Mouse (Mus musculus): Measurements from ENCODE around the gene Ankrd40. TPM values are rescaled to one million over a fixed set of nuclear protein-coding genes. Genes with fewer than 3 reads are reported as not detected.

Gene Ankrd40
- polyA plus RNA-seq, 1 experiment from 2014 or later = 27.4 TPM

DNA sequence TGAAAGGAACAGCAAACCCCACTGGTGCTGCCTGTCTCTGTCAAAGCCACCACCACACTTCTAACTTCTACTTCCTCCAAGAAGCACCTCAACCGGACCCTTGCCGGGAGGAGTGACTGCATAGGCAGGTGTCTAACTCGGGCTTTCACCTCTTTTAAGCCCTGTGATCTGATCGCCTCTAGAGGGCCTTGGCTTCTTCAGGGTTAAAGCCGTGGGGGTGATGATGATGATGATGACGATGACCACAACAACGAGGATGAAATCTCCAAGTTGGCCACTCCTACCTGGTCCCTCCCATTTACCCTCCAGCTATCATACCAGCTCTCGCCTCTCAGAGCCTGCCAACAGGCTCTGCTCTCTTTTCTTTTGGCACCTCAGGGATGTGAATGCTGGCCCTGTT lies 51.9 kb downstream of the Ankrd40 start:
- DNase-seq (ENCODE audit: low spot score, missing footprints) = no peak
- no peak overlapping the region for H3K4me3 ChIP-seq (ENCODE audit: low read depth, low read length)
- no peaks in the 10 kb centered on the region for H3K36me3 ChIP-seq (ENCODE audit: control insufficient read depth, insufficient read depth, low read length)
- H3K27ac ChIP-seq (ENCODE audit: low read depth, low read length) = no peak overlapping the region
- no peaks in the 10 kb centered on the region for H3K4me1 ChIP-seq (ENCODE audit: control insufficient read depth, insufficient read depth, low read length)
- H3K9me3 ChIP-seq (ENCODE audit: control insufficient read depth, low read length) = no peaks in the 10 kb centered on the region
- ATAC-seq (ENCODE audit: low FRiP score) = no peak
- H3K4me2 ChIP-seq = no peak overlapping the region
- WGBS = 80% methylated on average over 8 of the region's 8 CpGs
- no peak overlapping the region for H3K9ac ChIP-seq (ENCODE audit: low read length)
- H3K27me3 ChIP-seq (ENCODE audit: control insufficient read depth, insufficient read depth, low read length) = no peaks in the 10 kb centered on the region

GRCm38 (mm10) chr11:94385977-94386771 lies 58.4 kb downstream of the Ankrd40 start:
- DNase-seq (ENCODE audit: low spot score, missing footprints) = peak; percentile 85
- Histone ChIP-seq H3K9me3 (ENCODE audit: control insufficient read depth, low read length) (no peaks in the 10 kb centered on the region), H3K4me3 (ENCODE audit: low read depth, low read length) (no peak overlapping the region), H3K4me1 (ENCODE audit: control insufficient read depth, insufficient read depth, low read length) (peaks cover 10% of the 10 kb centered on the region), H3K4me2 (no peak overlapping the region; the same call in 1 of the 2 replicates), H3K9ac (ENCODE audit: low read length) (no peak overlapping the region), H3K36me3 (ENCODE audit: control insufficient read depth, insufficient read depth, low read length) (no peaks in the 10 kb centered on the region), H3K27me3 (ENCODE audit: control insufficient read depth, insufficient read depth, low read length) (no peaks in the 10 kb centered on the region), H3K27ac (ENCODE audit: low read depth, low read length) (no peak overlapping the region)
- ATAC-seq (ENCODE audit: low FRiP score) = peak; percentile 40; the same call in 1 of the 2 replicates
- 33% methylated on average over 12 of the region's 12 CpGs for WGBS

- no peaks in the 10 kb centered on the region for H3K36me3 ChIP-seq (ENCODE audit: control insufficient read depth, insufficient read depth, low read length)
- H3K27ac ChIP-seq (ENCODE audit: low read depth, low read length) = no peak overlapping the region
- peaks cover 2% of the 10 kb centered on the region; the same call in 1 of the 2 replicates for H3K27me3 ChIP-seq (ENCODE audit: control insufficient read depth, insufficient read depth, low read length)
- H3K4me1 ChIP-seq (ENCODE audit: control insufficient read depth, insufficient read depth, low read length) = peaks cover 13% of the 10 kb centered on the region
- H3K9ac ChIP-seq (ENCODE audit: low read length) = no peak overlapping the region
- no peaks in the 10 kb centered on the region for H3K9me3 ChIP-seq (ENCODE audit: control insufficient read depth, low read length)
- WGBS = 85% methylated on average over 4 of the region's 4 CpGs
- DNase-seq (ENCODE audit: low spot score, missing footprints) (no peak), ATAC-seq (ENCODE audit: low FRiP score) (no peak)
- H3K4me3 ChIP-seq (ENCODE audit: low read depth, low read length) = no peak overlapping the region
- no peak overlapping the region for H3K4me2 ChIP-seq
Observed at GRCm38 (mm10) chr11:94387756-94388155, 60.0 kb downstream of the Ankrd40 start.

DNA sequence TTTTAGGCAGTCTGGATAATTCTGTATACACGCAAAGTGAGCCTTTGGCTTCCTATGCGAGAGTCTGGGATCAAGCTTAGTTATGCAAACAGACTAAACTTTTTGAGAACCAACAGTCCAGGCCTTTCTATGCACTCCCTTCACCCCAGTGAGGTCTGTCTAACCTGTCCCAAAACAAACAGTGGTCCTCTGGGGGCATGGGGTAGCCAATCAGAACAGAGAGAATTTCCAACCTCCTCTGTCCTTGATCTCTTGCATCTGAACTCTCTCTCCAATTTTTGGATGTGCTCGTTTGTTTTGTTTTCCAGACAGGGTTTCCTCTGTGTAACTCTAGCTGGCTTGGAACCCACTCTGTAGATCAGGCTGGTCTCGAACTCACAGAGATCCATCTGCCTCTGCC lies 61.2 kb downstream of the Ankrd40 start:
- H3K4me2 ChIP-seq = no peak overlapping the region

GRCm38 (mm10) chr11:94389724-94390396 lies 62.1 kb downstream of the Ankrd40 start:
- 68% methylated on average over 6 of the region's 6 CpGs for WGBS
- Histone ChIP-seq H3K9ac (ENCODE audit: low read length) (no peak overlapping the region), H3K4me3 (ENCODE audit: low read depth, low read length) (no peak overlapping the region), H3K4me2 (no peak overlapping the region), H3K27me3 (ENCODE audit: control insufficient read depth, insufficient read depth, low read length) (peaks cover 2% of the 10 kb centered on the region; the same call in 1 of the 2 replicates), H3K27ac (ENCODE audit: low read depth, low read length) (no peak overlapping the region), H3K36me3 (ENCODE audit: control insufficient read depth, insufficient read depth, low read length) (no peaks in the 10 kb centered on the region), H3K9me3 (ENCODE audit: control insufficient read depth, low read length) (no peaks in the 10 kb centered on the region), H3K4me1 (ENCODE audit: control insufficient read depth, insufficient read depth, low read length) (peaks cover 13% of the 10 kb centered on the region)
- DNase-seq (ENCODE audit: low spot score, missing footprints) (peak; percentile 78), ATAC-seq (ENCODE audit: low FRiP score) (no peak)

More for the DNA sequence above, 61.2 kb downstream of the Ankrd40 start:
- H3K9ac ChIP-seq (ENCODE audit: low read length) = no peak overlapping the region
- no peaks in the 10 kb centered on the region for H3K36me3 ChIP-seq (ENCODE audit: control insufficient read depth, insufficient read depth, low read length)
- no peaks in the 10 kb centered on the region for H3K9me3 ChIP-seq (ENCODE audit: control insufficient read depth, low read length)
- DNase-seq (ENCODE audit: low spot score, missing footprints) (no peak), ATAC-seq (ENCODE audit: low FRiP score) (no peak)
- 89% methylated on average over 4 of the region's 4 CpGs for WGBS
- peaks cover 13% of the 10 kb centered on the region for H3K4me1 ChIP-seq (ENCODE audit: control insufficient read depth, insufficient read depth, low read length)
- no peak overlapping the region for H3K4me3 ChIP-seq (ENCODE audit: low read depth, low read length)
- no peak overlapping the region for H3K27ac ChIP-seq (ENCODE audit: low read depth, low read length)
- H3K27me3 ChIP-seq (ENCODE audit: control insufficient read depth, insufficient read depth, low read length) = peaks cover 2% of the 10 kb centered on the region; the same call in 1 of the 2 replicates

DNA sequence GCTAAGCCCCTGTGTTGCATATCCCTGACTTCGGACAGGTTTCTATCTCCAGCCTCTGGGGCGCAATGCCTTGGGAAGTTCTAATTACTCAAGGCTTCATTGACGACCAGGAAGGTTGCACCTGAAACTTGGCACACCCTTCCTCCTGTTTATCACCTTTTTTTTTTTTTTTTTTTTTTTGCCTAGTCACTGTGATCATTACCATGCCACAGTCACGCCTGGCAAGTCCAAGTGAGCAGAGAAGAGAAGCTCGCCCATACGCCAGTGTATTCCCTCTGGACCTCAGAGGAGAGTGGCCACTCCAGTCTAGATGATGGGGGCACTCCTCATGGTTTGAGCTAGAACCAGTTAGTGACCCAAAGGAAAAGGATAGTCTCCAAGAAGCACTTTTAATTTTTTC lies 63.0 kb downstream of the Ankrd40 start:
- peaks cover 10% of the 10 kb centered on the region for H3K4me1 ChIP-seq (ENCODE audit: control insufficient read depth, insufficient read depth, low read length)
- H3K4me3 ChIP-seq (ENCODE audit: low read depth, low read length) = no peak overlapping the region
- H3K4me2 ChIP-seq = no peak overlapping the region
- H3K36me3 ChIP-seq (ENCODE audit: control insufficient read depth, insufficient read depth, low read length) = no peaks in the 10 kb centered on the region
- ATAC-seq (ENCODE audit: low FRiP score) (no peak), DNase-seq (ENCODE audit: low spot score, missing footprints) (no peak)
- no peaks in the 10 kb centered on the region for H3K9me3 ChIP-seq (ENCODE audit: control insufficient read depth, low read length)
- H3K27me3 ChIP-seq (ENCODE audit: control insufficient read depth, insufficient read depth, low read length) = peaks cover 2% of the 10 kb centered on the region; the same call in 1 of the 2 replicates
- WGBS = 89% methylated on average over 6 of the region's 6 CpGs
- H3K27ac ChIP-seq (ENCODE audit: low read depth, low read length) = no peak overlapping the region
- no peak overlapping the region for H3K9ac ChIP-seq (ENCODE audit: low read length)

Other genes with a start within 250 kb of the Ankrd40 start
- 33.1 and 33.5 TPM in 2 replicates for gene Tob1, start 116.5 kb upstream of the Ankrd40 start, polyA plus RNA-seq (2014; fragmentation: Nextera tagmentation; extraction: Ambion mirVana)
- 1.7 and 1.8 TPM in 2 replicates for gene Wfikkn2, start 82.0 kb upstream of the Ankrd40 start, polyA plus RNA-seq (2014; fragmentation: Nextera tagmentation; extraction: Ambion mirVana)
- gene Gm21885, start 46.1 kb upstream of the Ankrd40 start, polyA plus RNA-seq (2014; fragmentation: Nextera tagmentation; extraction: Ambion mirVana) = 0.34 and 0.43 TPM in 2 replicates
- 113 and 130 TPM in 2 replicates for gene Luc7l3, start 6.0 kb upstream of the Ankrd40 start, polyA plus RNA-seq (2014; fragmentation: Nextera tagmentation; extraction: Ambion mirVana)
- 0.47 and 0.49 TPM in 2 replicates for gene Abcc3, start 65.0 kb downstream of the Ankrd40 start, polyA plus RNA-seq (2014; fragmentation: Nextera tagmentation; extraction: Ambion mirVana)
- 7.6 and 9.3 TPM in 2 replicates for gene Cacna1g, start 146.2 kb downstream of the Ankrd40 start, polyA plus RNA-seq (2014; fragmentation: Nextera tagmentation; extraction: Ambion mirVana)
- gene Spata20, start 158.2 kb downstream of the Ankrd40 start, polyA plus RNA-seq (2014; fragmentation: Nextera tagmentation; extraction: Ambion mirVana) = not detected in 2 replicates
- gene Epn3, start 172.0 kb downstream of the Ankrd40 start, polyA plus RNA-seq (2014; fragmentation: Nextera tagmentation; extraction: Ambion mirVana) = 0.27 and 0.50 TPM in 2 replicates
- gene Mycbpap, start 193.7 kb downstream of the Ankrd40 start, polyA plus RNA-seq (2014; fragmentation: Nextera tagmentation; extraction: Ambion mirVana) = 3.7 and 4.1 TPM in 2 replicates
- 3.7 and 3.9 TPM in 2 replicates for gene Rsad1, start 221.3 kb downstream of the Ankrd40 start, polyA plus RNA-seq (2014; fragmentation: Nextera tagmentation; extraction: Ambion mirVana)
- gene Chad, start 237.0 kb downstream of the Ankrd40 start, polyA plus RNA-seq (2014; fragmentation: Nextera tagmentation; extraction: Ambion mirVana) = 0.20 and 0.30 TPM in 2 replicates